Mouse (Mus musculus): ENCODE data around the gene Siglec1. TPM values are rescaled to one million over a fixed set of nuclear protein-coding genes. Genes with fewer than 3 reads are reported as not detected.

Gene Siglec1
- polyA plus RNA-seq, 1 experiment from 2014 or later: 0.13 TPM

DNA sequence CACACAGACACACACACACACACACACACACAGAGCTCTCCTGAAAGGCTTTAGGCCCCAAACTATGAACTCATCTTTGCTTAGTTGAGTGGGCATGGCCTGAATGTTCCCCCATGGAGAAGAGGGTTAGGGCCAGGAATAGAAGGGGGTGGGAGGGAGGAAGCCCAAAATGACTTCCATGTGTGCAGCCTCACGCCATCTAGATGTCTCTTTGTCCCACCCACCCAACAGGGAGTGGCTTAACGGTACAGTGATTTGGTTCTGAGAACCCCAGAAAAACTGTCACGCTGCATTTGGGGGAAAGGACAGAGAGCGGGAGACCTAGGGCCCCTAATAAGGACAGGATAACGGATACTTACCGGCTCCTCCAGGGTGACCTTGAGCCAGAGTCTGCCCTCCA lies 25.8 kb downstream of the Siglec1 start:
- no peak overlapping the region for H3K4me3 ChIP-seq (ENCODE audit: low read depth, low read length)
- H3K36me3 ChIP-seq (ENCODE audit: control insufficient read depth, insufficient read depth, low read length): no peaks in the 10 kb centered on the region
- H3K9me3 ChIP-seq (ENCODE audit: control insufficient read depth, low read length): no peaks in the 10 kb centered on the region
- peaks cover 10% of the 10 kb centered on the region for H3K27me3 ChIP-seq (ENCODE audit: control insufficient read depth, insufficient read depth, low read length)
- no peak overlapping the region for H3K27ac ChIP-seq (ENCODE audit: low read depth, low read length)
- H3K9ac ChIP-seq (ENCODE audit: low read length): no peak overlapping the region
- 68% methylated on average over 6 of the region's 6 CpGs for WGBS
- DNase-seq (ENCODE audit: low spot score) (no peak), ATAC-seq (replicated peaks; ENCODE audit: low FRiP score) (no peak)
- H3K4me1 ChIP-seq (replicated peaks; ENCODE audit: control insufficient read depth, insufficient read depth, low read length): no peaks in the 10 kb centered on the region
- no peak overlapping the region for H3K4me2 ChIP-seq (ENCODE audit: low read depth, low read length, severe bottlenecking)

DNA sequence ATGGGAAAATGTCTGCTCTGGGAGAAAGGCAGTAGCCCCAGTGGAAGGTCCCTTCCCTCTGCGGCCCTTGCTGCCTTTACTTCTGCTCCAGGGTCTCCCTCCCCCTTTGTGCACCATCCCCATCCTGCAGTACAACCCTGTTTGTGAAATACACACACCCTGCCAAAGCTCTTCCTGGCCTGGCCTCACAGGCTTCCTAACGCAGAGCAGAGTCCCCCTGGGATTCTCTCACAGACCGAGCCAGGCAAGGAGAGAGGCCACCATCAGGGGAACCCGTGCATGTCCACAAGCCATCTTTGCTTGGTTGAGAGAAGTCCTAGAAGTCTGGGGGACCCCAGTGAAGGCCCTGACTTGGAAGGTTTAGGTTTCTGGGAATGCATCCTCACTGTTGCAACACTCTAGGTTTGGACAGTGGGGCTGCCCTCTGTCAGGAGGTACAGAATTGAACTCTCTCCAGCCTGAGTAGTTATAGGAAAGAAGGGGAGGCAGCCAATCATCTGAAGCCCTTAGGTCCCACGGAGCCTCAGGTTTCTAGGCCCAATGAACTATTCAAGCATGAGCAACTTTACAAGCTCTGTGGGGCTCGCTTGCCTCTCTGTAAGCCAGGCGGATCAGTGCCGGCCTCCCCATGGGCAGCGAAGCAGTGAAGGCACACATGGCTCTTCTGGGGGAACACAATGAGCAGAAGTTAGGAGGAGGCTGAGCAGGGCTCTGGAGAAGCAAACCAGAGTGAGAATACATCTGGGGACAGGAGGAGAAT lies 26.6 kb downstream of the Siglec1 start:
- no peak overlapping the region for H3K9ac ChIP-seq (ENCODE audit: low read length)
- H3K4me2 ChIP-seq (ENCODE audit: low read depth, low read length, severe bottlenecking): no peak overlapping the region
- 67% methylated on average over 9 of the region's 9 CpGs for WGBS
- no peaks in the 10 kb centered on the region for H3K36me3 ChIP-seq (ENCODE audit: control insufficient read depth, insufficient read depth, low read length)
- H3K4me1 ChIP-seq (replicated peaks; ENCODE audit: control insufficient read depth, insufficient read depth, low read length): no peaks in the 10 kb centered on the region; the same call in 1 of the 2 replicates
- H3K27ac ChIP-seq (ENCODE audit: low read depth, low read length): no peak overlapping the region
- DNase-seq (ENCODE audit: low spot score): no peak
- no peaks in the 10 kb centered on the region for H3K9me3 ChIP-seq (ENCODE audit: control insufficient read depth, low read length)
- ATAC-seq (replicated peaks; ENCODE audit: low FRiP score): no peak
- H3K4me3 ChIP-seq (ENCODE audit: low read depth, low read length): no peak overlapping the region
- peaks cover 18% of the 10 kb centered on the region for H3K27me3 ChIP-seq (ENCODE audit: control insufficient read depth, insufficient read depth, low read length)

DNA sequence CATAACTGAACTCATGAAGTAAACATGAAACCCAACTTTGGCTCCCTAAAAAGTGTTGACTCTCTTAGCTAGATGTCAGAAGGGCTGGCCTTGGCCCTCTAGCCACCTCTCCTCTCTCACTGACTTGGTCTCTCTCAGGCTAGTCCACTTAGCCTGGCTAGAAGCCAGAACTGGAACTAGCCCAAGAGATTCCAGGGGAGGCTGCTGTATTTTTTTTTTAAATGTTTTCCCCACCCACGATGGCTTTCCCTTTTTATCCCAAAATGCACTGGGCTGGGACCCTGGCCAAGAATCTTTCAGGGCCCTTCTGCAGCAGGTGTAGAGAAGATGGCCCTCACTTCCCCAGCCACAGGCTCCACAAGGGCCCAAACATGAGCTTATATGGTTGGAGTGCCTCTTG lies 27.2 kb downstream of the Siglec1 start:
- DNase-seq (ENCODE audit: low spot score): no peak
- H3K9ac ChIP-seq (ENCODE audit: low read length): no peak overlapping the region
- peaks cover 4% of the 10 kb centered on the region; the same call in 1 of the 2 replicates for H3K4me1 ChIP-seq (replicated peaks; ENCODE audit: control insufficient read depth, insufficient read depth, low read length)
- ATAC-seq (replicated peaks; ENCODE audit: low FRiP score): no peak
- no peak overlapping the region for H3K4me2 ChIP-seq (ENCODE audit: low read depth, low read length, severe bottlenecking)
- H3K27ac ChIP-seq (ENCODE audit: low read depth, low read length): no peak overlapping the region
- no peaks in the 10 kb centered on the region for H3K9me3 ChIP-seq (ENCODE audit: control insufficient read depth, low read length)
- 70% methylated on average over 1 of the region's 1 CpGs for WGBS
- H3K36me3 ChIP-seq (ENCODE audit: control insufficient read depth, insufficient read depth, low read length): no peaks in the 10 kb centered on the region
- peaks cover 24% of the 10 kb centered on the region for H3K27me3 ChIP-seq (ENCODE audit: control insufficient read depth, insufficient read depth, low read length)
- H3K4me3 ChIP-seq (ENCODE audit: low read depth, low read length): no peak overlapping the region

DNA sequence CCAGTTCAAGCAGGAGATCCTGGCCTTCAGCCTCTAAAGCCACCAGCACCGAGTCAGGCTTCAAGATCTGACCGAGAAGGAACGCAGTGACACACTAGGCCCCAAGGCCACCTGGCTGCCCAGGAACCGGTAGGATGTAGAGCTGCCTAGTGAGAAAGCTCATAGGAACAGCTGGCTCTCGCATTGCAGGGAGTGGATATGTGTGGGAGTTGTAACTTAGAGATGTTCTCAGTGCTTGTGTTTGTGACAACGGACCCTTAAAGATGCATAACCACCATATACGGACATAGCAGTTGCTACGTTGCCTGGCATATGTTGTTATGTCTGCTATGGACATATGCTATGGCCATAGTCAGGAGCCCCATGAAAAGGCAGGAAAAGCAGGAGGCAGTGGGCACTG lies 27.9 kb downstream of the Siglec1 start:
- Histone ChIP-seq H3K4me1 (replicated peaks; ENCODE audit: control insufficient read depth, insufficient read depth, low read length) (peaks cover 9% of the 10 kb centered on the region; the same call in 1 of the 2 replicates), H3K27ac (ENCODE audit: low read depth, low read length) (no peak overlapping the region), H3K4me3 (ENCODE audit: low read depth, low read length) (no peak overlapping the region), H3K9me3 (ENCODE audit: control insufficient read depth, low read length) (no peaks in the 10 kb centered on the region), H3K27me3 (ENCODE audit: control insufficient read depth, insufficient read depth, low read length) (peaks cover 31% of the 10 kb centered on the region), H3K4me2 (ENCODE audit: low read depth, low read length, severe bottlenecking) (no peak overlapping the region), H3K36me3 (ENCODE audit: control insufficient read depth, insufficient read depth, low read length) (no peaks in the 10 kb centered on the region), H3K9ac (ENCODE audit: low read length) (no peak overlapping the region)
- 92% methylated on average over 8 of the region's 8 CpGs for WGBS
- ATAC-seq (replicated peaks; ENCODE audit: low FRiP score) (no peak), DNase-seq (ENCODE audit: low spot score) (peak; percentile 36)

- H3K27me3 ChIP-seq (ENCODE audit: control insufficient read depth, insufficient read depth, low read length): peaks cover 41% of the 10 kb centered on the region
- H3K4me1 ChIP-seq (replicated peaks; ENCODE audit: control insufficient read depth, insufficient read depth, low read length): peaks cover 12% of the 10 kb centered on the region; the same call in 1 of the 2 replicates
These were observed 30.4 kb downstream of the Siglec1 start for GRCm38 (mm10) chr2:131056191-131056590.

DNA sequence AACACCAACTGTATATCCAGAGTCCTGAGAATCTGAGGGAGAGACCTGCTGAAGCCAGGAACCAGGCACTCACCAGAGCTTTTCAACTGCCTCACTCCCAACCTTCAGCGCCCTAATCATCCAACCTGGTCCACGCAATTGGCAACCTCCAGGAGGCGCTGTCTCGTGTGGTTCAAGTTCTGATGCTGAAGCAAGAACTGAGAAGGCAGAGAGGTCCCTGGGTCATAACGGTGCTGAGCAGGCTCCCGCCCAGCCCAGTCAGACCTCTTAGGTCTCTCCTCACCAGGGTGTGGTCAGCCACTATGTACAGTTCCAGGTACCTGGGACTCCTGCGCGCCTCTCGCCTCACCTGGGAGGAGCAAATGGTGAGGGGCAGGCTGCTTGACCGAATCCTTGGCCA lies 30.9 kb downstream of the Siglec1 start:
- Histone ChIP-seq H3K9ac (ENCODE audit: low read length) (no peak overlapping the region), H3K27ac (ENCODE audit: low read depth, low read length) (no peak overlapping the region), H3K4me3 (ENCODE audit: low read depth, low read length) (no peak overlapping the region), H3K4me2 (ENCODE audit: low read depth, low read length, severe bottlenecking) (peak overlapping the region; percentile 18; the same call in 1 of the 2 replicates), H3K4me1 (replicated peaks; ENCODE audit: control insufficient read depth, insufficient read depth, low read length) (peaks cover 12% of the 10 kb centered on the region; the same call in 1 of the 2 replicates), H3K36me3 (ENCODE audit: control insufficient read depth, insufficient read depth, low read length) (no peaks in the 10 kb centered on the region), H3K9me3 (ENCODE audit: control insufficient read depth, low read length) (no peaks in the 10 kb centered on the region), H3K27me3 (ENCODE audit: control insufficient read depth, insufficient read depth, low read length) (peaks cover 41% of the 10 kb centered on the region)
- ATAC-seq (replicated peaks; ENCODE audit: low FRiP score): peak; percentile 40; the same call in 1 of the 2 replicates
- DNase-seq (ENCODE audit: low spot score): peak; percentile 85
- WGBS: 5% methylated on average over 10 of the region's 10 CpGs

More at GRCm38 (mm10) chr2:131056191-131056590, 30.4 kb downstream of the Siglec1 start:
- peak; percentile 69 for DNase-seq (ENCODE audit: low spot score)
- no peaks in the 10 kb centered on the region for H3K36me3 ChIP-seq (ENCODE audit: control insufficient read depth, insufficient read depth, low read length)
- peak; percentile 28 for ATAC-seq (replicated peaks; ENCODE audit: low FRiP score)
- H3K9ac ChIP-seq (ENCODE audit: low read length): no peak overlapping the region
- no peaks in the 10 kb centered on the region for H3K9me3 ChIP-seq (ENCODE audit: control insufficient read depth, low read length)
- no peak overlapping the region for H3K27ac ChIP-seq (ENCODE audit: low read depth, low read length)
- WGBS: 2% methylated on average over 10 of the region's 10 CpGs
- H3K4me3 ChIP-seq (ENCODE audit: low read depth, low read length): no peak overlapping the region
- peak overlapping the region; percentile 18; the same call in 1 of the 2 replicates for H3K4me2 ChIP-seq (ENCODE audit: low read depth, low read length, severe bottlenecking)

DNA sequence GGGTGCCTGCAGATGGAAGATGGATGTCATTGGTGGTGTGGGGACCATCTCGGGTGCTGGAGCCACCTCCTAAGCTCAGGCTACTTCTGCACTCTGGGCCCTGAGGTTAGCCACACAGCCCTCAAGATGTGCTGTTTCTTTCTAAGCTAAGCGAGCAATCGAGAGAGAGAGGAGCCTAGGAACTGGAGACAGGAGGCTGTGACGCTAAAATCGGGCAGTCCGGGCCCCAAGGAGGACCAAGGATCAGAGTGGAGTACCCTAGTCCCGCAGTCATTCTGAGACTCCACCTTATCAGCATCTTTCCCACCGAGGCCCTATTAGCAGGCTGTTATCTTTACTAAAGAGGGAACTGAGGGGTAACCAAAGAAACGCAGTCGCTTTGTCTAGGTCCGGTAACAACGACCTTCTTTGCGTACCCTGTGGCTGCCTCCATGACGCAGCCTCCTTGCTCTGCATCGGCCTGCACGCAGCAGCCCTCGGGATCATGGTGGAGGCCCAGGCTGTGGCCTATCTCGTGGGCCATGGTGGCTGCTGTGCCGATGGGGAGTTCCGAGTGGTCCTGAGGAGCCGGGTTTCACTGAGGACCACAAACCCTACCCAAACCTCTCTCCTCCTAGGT lies 31.8 kb downstream of the Siglec1 start:
- no peak overlapping the region for H3K27ac ChIP-seq (ENCODE audit: low read depth, low read length)
- DNase-seq (ENCODE audit: low spot score) (peak; percentile 56), ATAC-seq (replicated peaks; ENCODE audit: low FRiP score) (no peak)
- H3K27me3 ChIP-seq (ENCODE audit: control insufficient read depth, insufficient read depth, low read length): peaks cover 41% of the 10 kb centered on the region
- peak overlapping the region; percentile 19; the same call in 1 of the 2 replicates for H3K4me3 ChIP-seq (ENCODE audit: low read depth, low read length)
- no peaks in the 10 kb centered on the region for H3K9me3 ChIP-seq (ENCODE audit: control insufficient read depth, low read length)
- H3K4me2 ChIP-seq (ENCODE audit: low read depth, low read length, severe bottlenecking): peak overlapping the region; percentile 44
- under 1% methylated on average over 21 of the region's 21 CpGs for WGBS
- no peak overlapping the region for H3K9ac ChIP-seq (ENCODE audit: low read length)
- H3K4me1 ChIP-seq (replicated peaks; ENCODE audit: control insufficient read depth, insufficient read depth, low read length): peaks cover 12% of the 10 kb centered on the region; the same call in 1 of the 2 replicates
- no peaks in the 10 kb centered on the region for H3K36me3 ChIP-seq (ENCODE audit: control insufficient read depth, insufficient read depth, low read length)

DNA sequence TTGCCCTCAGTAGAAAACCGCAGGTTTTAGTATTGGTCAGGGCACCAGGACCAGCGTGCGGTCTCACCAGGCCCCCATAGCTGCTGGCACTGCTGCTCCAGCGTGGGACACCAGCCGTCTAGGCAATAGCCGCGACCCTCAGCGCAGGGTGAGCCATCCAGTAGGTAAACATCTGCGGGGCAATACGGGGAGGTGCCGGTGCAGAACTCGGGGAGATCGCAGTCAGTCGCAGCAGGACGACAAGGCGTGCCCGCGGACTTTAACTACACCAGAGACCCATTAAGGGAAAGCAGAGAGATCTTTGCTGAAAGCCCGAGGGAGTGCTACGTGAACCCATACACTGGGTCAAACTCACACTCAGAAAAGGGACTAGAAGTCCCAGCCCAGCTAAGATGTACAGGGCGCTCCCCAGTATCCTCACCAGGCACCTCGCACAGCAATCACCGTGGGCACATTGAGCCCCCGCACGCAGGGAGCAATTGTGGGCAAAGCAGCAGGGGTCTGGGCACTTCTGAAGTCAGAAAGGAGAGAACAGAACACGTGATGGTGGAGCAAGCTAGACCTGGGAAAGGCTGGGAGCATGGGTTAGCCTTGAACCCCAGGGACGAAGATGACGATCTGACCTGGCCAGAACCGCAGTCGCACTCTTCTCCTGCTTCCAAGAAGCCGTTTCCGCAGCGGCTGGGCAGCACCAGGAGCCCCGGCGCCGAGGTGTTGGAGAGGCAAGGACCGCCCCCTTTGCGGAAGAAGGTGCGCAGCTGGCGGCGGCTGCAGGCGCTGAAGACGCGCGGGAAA lies 32.5 kb downstream of the Siglec1 start:
- peak overlapping the region; percentile 19; the same call in 1 of the 2 replicates for H3K4me3 ChIP-seq (ENCODE audit: low read depth, low read length)
- no peak overlapping the region for H3K9ac ChIP-seq (ENCODE audit: low read length)
- no peaks in the 10 kb centered on the region for H3K9me3 ChIP-seq (ENCODE audit: control insufficient read depth, low read length)
- H3K4me2 ChIP-seq (ENCODE audit: low read depth, low read length, severe bottlenecking): peak overlapping the region; percentile 44
- no peaks in the 10 kb centered on the region for H3K36me3 ChIP-seq (ENCODE audit: control insufficient read depth, insufficient read depth, low read length)
- WGBS: 1% methylated on average over 45 of the region's 45 CpGs
- ATAC-seq (replicated peaks; ENCODE audit: low FRiP score) (no peak), DNase-seq (ENCODE audit: low spot score) (peak; percentile 64)
- H3K27ac ChIP-seq (ENCODE audit: low read depth, low read length): no peak overlapping the region
- peaks cover 41% of the 10 kb centered on the region for H3K27me3 ChIP-seq (ENCODE audit: control insufficient read depth, insufficient read depth, low read length)
- peaks cover 12% of the 10 kb centered on the region; the same call in 1 of the 2 replicates for H3K4me1 ChIP-seq (replicated peaks; ENCODE audit: control insufficient read depth, insufficient read depth, low read length)
